Mouse (Mus musculus) brain, embryonic 14.5 days (tissue): ENCODE measurements around the gene Clip1.

ENCODE experiments used
- CTCF ChIP-seq: fragments of 200-500 bp; IDR thresholded peaks from 2 replicates; pipeline ENCODE4 v1.5.1; 2012; ENCODE audit warnings: inconsistent platforms, mild to moderate bottlenecking, moderate library complexity, borderline replicate concordance; ENCODE audit not compliant: insufficient read depth, insufficient read length; ENCODE audit errors: extremely low read depth
- POLR2A ChIP-seq: fragments of 200-500 bp; IDR thresholded peaks from 2 replicates; pipeline ENCODE4 v1.6.1; 2012; ENCODE audit warnings: mild to moderate bottlenecking, inconsistent platforms, borderline replicate concordance; ENCODE audit not compliant: poor library complexity, insufficient read depth, insufficient read length, severe bottlenecking; ENCODE audit errors: extremely low read depth

GRCm38 (mm10) chr5:123714622-123715021 lies 30.2 kb upstream of the Clip1 start:
- TF ChIP-seq CTCF (no peak), POLR2A (no peak)
